Mouse (Mus musculus): ENCODE results near the gene Zfp948. TPM values are rescaled to one million over a fixed set of nuclear protein-coding genes. Genes with fewer than 3 reads are reported as not detected.

Gene Zfp948
- polyA plus RNA-seq, 1 experiment from 2014 or later = 21.3 TPM

DNA sequence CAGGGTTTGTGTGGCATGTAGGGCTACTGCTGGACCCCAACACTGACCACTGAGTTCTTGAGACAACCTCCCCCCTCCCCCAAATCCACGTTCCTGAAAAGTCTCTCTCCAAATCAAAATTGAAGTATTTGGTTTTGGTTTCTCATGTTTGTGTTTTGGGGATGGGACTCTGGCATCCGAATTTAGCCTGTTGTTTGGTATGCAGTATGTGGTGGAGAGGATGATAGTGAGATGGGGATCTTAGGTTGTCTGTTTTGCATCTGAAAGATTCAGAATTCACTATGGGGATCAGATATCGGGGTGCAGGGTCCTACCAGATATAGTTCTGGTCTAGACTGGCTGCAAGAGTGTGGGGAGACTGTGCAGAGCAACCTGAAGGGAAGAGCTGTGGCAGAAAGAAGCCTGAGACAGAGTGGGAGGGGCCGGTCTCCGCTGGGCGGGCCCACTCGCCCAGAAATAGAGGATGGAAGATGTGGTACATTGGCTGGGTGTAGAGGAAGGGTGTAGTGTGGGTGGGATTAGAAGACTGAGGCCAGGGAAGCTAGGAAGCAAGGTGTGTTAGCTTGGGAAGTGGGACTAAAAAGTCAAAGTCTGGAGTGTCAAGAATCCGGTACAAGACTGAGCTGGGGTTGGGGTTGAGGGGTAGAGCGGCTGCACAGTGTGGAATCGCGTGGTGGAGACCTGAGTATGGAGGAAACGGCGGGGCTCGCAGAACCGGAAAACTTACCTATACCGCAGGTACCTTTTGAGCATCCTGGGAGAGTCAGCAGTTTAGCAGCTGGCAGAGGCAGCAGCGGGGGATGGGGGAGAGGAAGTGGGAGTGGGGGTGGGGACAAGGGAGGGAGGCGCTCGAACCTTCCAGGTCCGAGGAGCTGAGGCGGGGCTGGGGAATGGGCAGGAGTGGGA, 31.5 kb upstream of the Zfp948 start, which contains the start of gene Zfp52:
Gene Zfp52 (plus strand): TSS at position 444 of the 906 bp plus-strand sequence.
- ATAC-seq (replicated peaks; ENCODE audit: insufficient number of reproducible peaks, low FRiP score, low TSS enrichment) = peak; percentile 33; the same call in 1 of the 2 replicates
- H3K36me3 ChIP-seq (ENCODE audit: control insufficient read depth, insufficient read depth, low read length) = no peaks in the 10 kb centered on the region
- 2% methylated on average over 21 of the region's 21 CpGs for WGBS (ENCODE audit: insufficient replicate concordance)
- H3K4me3 ChIP-seq (ENCODE audit: low read depth, low read length) = peak within 1 kb of the TSS; percentile 45
- H3K27me3 ChIP-seq (ENCODE audit: control insufficient read depth, insufficient read depth, low read length) = no peaks in the 10 kb centered on the region
- H3K9me3 ChIP-seq (replicated peaks; ENCODE audit: control insufficient read depth, low read length) = no peaks in the 10 kb centered on the region
- 0 out of 2 replicates have a peak within 1 kb of the TSS, but pooled peaks have one; percentile 2 for H3K27ac ChIP-seq (ENCODE audit: low read depth, low read length)
- peak within 1 kb of the TSS; percentile 61 for H3K9ac ChIP-seq (ENCODE audit: low read depth, low read length)
- peak within 1 kb of the TSS; percentile 67 for H3K4me2 ChIP-seq
- peaks cover 4% of the 10 kb centered on the region for H3K4me1 ChIP-seq (ENCODE audit: control insufficient read depth, insufficient read depth, low read length)

GRCm38 (mm10) chr17:21536096-21536495, 30.7 kb upstream of the Zfp948 start:
- Histone ChIP-seq H3K27me3 (ENCODE audit: control insufficient read depth, insufficient read depth, low read length) (no peaks in the 10 kb centered on the region), H3K9me3 (replicated peaks; ENCODE audit: control insufficient read depth, low read length) (no peaks in the 10 kb centered on the region), H3K4me1 (ENCODE audit: control insufficient read depth, insufficient read depth, low read length) (peaks cover 4% of the 10 kb centered on the region), H3K36me3 (ENCODE audit: control insufficient read depth, insufficient read depth, low read length) (no peaks in the 10 kb centered on the region), H3K4me3 (ENCODE audit: low read depth, low read length) (peak overlapping the region; percentile 45), H3K9ac (ENCODE audit: low read depth, low read length) (peak overlapping the region; percentile 61), H3K27ac (ENCODE audit: low read depth, low read length) (no peak overlapping the region), H3K4me2 (peak overlapping the region; percentile 67)
- no peak for ATAC-seq (replicated peaks; ENCODE audit: insufficient number of reproducible peaks, low FRiP score, low TSS enrichment)
- WGBS (ENCODE audit: insufficient replicate concordance) = 36% methylated on average over 7 of the region's 7 CpGs

GRCm38 (mm10) chr17:21536676-21537075, 30.1 kb upstream of the Zfp948 start:
- H3K27me3 ChIP-seq (ENCODE audit: control insufficient read depth, insufficient read depth, low read length) = no peaks in the 10 kb centered on the region
- H3K4me3 ChIP-seq (ENCODE audit: low read depth, low read length) = no peak overlapping the region
- H3K4me1 ChIP-seq (ENCODE audit: control insufficient read depth, insufficient read depth, low read length) = peaks cover 4% of the 10 kb centered on the region
- H3K9ac ChIP-seq (ENCODE audit: low read depth, low read length) = no peak overlapping the region
- H3K36me3 ChIP-seq (ENCODE audit: control insufficient read depth, insufficient read depth, low read length) = no peaks in the 10 kb centered on the region
- no peak overlapping the region for H3K27ac ChIP-seq (ENCODE audit: low read depth, low read length)
- no peak overlapping the region for H3K4me2 ChIP-seq
- 60% methylated on average over 2 of the region's 2 CpGs for WGBS (ENCODE audit: insufficient replicate concordance)
- no peak for ATAC-seq (replicated peaks; ENCODE audit: insufficient number of reproducible peaks, low FRiP score, low TSS enrichment)
- no peaks in the 10 kb centered on the region for H3K9me3 ChIP-seq (replicated peaks; ENCODE audit: control insufficient read depth, low read length)

DNA sequence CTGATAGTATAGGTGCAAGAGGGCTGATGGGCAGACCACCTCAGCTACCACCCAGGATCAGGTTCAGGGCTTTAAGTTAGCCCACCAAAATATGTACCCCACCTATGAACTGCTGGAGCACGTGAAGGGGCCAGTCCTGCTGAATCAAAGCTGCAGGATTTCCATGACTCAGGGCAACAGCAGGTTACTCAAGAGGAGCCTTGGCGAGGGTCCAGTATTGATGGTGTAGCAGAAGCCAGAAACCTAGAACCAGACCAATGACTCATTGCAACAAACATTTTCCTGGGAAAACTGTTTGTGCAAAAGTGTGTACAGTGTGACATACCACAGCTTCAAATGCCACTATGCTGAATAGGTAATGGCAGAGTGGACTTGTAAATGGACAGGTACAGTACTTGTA, 9.0 kb upstream of the Zfp948 start:
- no peak for ATAC-seq (replicated peaks; ENCODE audit: insufficient number of reproducible peaks, low FRiP score, low TSS enrichment)
- 75% methylated on average over 2 of the region's 2 CpGs for WGBS (ENCODE audit: insufficient replicate concordance)
- Histone ChIP-seq H3K4me1 (ENCODE audit: control insufficient read depth, insufficient read depth, low read length) (no peaks in the 10 kb centered on the region), H3K27ac (ENCODE audit: low read depth, low read length) (no peak overlapping the region), H3K4me2 (no peak overlapping the region), H3K4me3 (ENCODE audit: low read depth, low read length) (no peak overlapping the region), H3K36me3 (ENCODE audit: control insufficient read depth, insufficient read depth, low read length) (peaks cover 11% of the 10 kb centered on the region), H3K9ac (ENCODE audit: low read depth, low read length) (no peak overlapping the region), H3K27me3 (ENCODE audit: control insufficient read depth, insufficient read depth, low read length) (no peaks in the 10 kb centered on the region), H3K9me3 (replicated peaks; ENCODE audit: control insufficient read depth, low read length) (no peaks in the 10 kb centered on the region)

GRCm38 (mm10) chr17:21566220-21566619, 588 bp upstream of the Zfp948 start:
- Histone ChIP-seq H3K36me3 (ENCODE audit: control insufficient read depth, insufficient read depth, low read length) (no peaks in the 10 kb centered on the region), H3K9ac (ENCODE audit: low read depth, low read length) (peak overlapping the region; percentile 89), H3K4me2 (peak overlapping the region; percentile 88), H3K27me3 (ENCODE audit: control insufficient read depth, insufficient read depth, low read length) (no peaks in the 10 kb centered on the region), H3K4me1 (ENCODE audit: control insufficient read depth, insufficient read depth, low read length) (0 out of 2 replicates have a peak, but pooled peaks cover 3% of the 10 kb centered on the region), H3K27ac (ENCODE audit: low read depth, low read length) (peak overlapping the region; percentile 95), H3K9me3 (replicated peaks; ENCODE audit: control insufficient read depth, low read length) (no peaks in the 10 kb centered on the region), H3K4me3 (ENCODE audit: low read depth, low read length) (peak overlapping the region; percentile 74)
- WGBS (ENCODE audit: insufficient replicate concordance) = 9% methylated on average over 5 of the region's 5 CpGs
- ATAC-seq (replicated peaks; ENCODE audit: insufficient number of reproducible peaks, low FRiP score, low TSS enrichment) = peak; percentile 70; the same call in 1 of the 2 replicates

DNA sequence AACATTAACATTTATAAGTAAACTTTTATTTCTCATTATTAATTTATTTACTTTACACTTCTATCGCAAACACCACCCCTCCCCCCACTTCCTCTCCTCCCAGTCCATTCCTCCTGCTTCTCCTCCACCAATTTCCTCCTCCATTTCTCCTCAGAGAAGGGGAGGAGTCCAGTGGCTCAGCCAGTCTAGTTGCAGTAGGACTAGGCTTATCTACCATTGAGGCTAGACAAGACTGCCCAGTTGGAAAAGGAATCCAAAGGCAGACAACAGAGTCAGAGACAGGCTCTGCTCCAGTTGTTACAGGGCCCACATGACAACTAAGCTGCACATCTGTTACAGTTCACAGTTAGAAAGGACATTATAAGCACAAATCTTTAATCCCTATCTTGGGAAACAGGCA, 888 bp downstream of the Zfp948 start:
- peak; percentile 39; the same call in 1 of the 2 replicates for ATAC-seq (replicated peaks; ENCODE audit: insufficient number of reproducible peaks, low FRiP score, low TSS enrichment)
- no peak overlapping the region for H3K9ac ChIP-seq (ENCODE audit: low read depth, low read length)
- 41% methylated on average over 1 of the region's 1 CpGs for WGBS (ENCODE audit: insufficient replicate concordance)

GRCm38 (mm10) chr17:21579080-21579479, 12.3 kb downstream of the Zfp948 start:
- WGBS (ENCODE audit: insufficient replicate concordance) = 59% methylated on average over 1 of the region's 1 CpGs
- Histone ChIP-seq H3K27ac (ENCODE audit: low read depth, low read length) (no peak overlapping the region), H3K4me3 (ENCODE audit: low read depth, low read length) (no peak overlapping the region), H3K36me3 (ENCODE audit: control insufficient read depth, insufficient read depth, low read length) (peaks cover 22% of the 10 kb centered on the region), H3K27me3 (ENCODE audit: control insufficient read depth, insufficient read depth, low read length) (no peaks in the 10 kb centered on the region), H3K9me3 (replicated peaks; ENCODE audit: control insufficient read depth, low read length) (no peaks in the 10 kb centered on the region), H3K4me1 (ENCODE audit: control insufficient read depth, insufficient read depth, low read length) (no peaks in the 10 kb centered on the region), H3K9ac (ENCODE audit: low read depth, low read length) (no peak overlapping the region), H3K4me2 (no peak overlapping the region)
- ATAC-seq (replicated peaks; ENCODE audit: insufficient number of reproducible peaks, low FRiP score, low TSS enrichment) = no peak

More for the DNA sequence above, 888 bp downstream of the Zfp948 start:
- H3K36me3 ChIP-seq (ENCODE audit: control insufficient read depth, insufficient read depth, low read length) = no peaks in the 10 kb centered on the region
- H3K9me3 ChIP-seq (replicated peaks; ENCODE audit: control insufficient read depth, low read length) = no peaks in the 10 kb centered on the region
- H3K4me3 ChIP-seq (ENCODE audit: low read depth, low read length) = peak overlapping the region; percentile 19
- H3K27me3 ChIP-seq (ENCODE audit: control insufficient read depth, insufficient read depth, low read length) = no peaks in the 10 kb centered on the region
- 0 out of 2 replicates have a peak, but pooled peaks cover 3% of the 10 kb centered on the region for H3K4me1 ChIP-seq (ENCODE audit: control insufficient read depth, insufficient read depth, low read length)
- no peak overlapping the region for H3K27ac ChIP-seq (ENCODE audit: low read depth, low read length)
- H3K4me2 ChIP-seq = peak overlapping the region; percentile 61

DNA sequence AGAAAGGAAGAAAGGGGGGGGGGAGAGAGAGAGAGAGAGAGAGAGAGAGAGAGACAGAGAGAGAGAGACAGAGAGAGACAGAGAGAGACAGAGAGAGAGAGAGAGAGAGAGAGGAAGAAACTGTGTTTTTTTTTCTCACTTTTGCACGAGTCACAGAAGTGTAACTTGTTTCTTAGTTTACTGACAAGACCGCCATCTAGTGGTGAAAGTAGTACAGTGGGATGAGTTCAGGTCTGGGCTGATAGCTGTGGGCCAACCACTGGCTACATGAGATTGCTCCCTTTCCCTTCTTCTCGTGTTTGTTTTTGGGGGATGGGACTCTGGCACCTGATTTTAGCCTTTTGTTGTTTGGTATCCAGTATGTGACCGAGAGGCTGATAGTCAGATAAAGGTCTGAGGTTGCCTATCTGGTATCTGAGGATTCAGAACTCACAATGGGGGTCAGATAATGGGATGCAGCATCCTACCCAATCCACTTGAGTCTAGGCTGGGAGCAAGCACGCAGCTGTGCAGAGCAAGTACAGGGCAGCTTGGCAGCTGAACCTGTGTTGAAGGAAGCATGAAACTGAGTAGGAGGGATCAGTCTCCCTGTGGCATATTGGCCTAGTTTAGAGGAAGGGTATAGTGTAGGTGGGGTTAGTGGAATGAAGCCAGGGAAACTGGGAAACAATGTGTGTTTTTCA, 12.8 kb downstream of the Zfp948 start:
- Histone ChIP-seq H3K4me1 (ENCODE audit: control insufficient read depth, insufficient read depth, low read length) (no peaks in the 10 kb centered on the region), H3K9me3 (replicated peaks; ENCODE audit: control insufficient read depth, low read length) (no peaks in the 10 kb centered on the region), H3K36me3 (ENCODE audit: control insufficient read depth, insufficient read depth, low read length) (peaks cover 23% of the 10 kb centered on the region), H3K9ac (ENCODE audit: low read depth, low read length) (no peak overlapping the region), H3K4me3 (ENCODE audit: low read depth, low read length) (no peak overlapping the region), H3K27me3 (ENCODE audit: control insufficient read depth, insufficient read depth, low read length) (no peaks in the 10 kb centered on the region), H3K27ac (ENCODE audit: low read depth, low read length) (no peak overlapping the region), H3K4me2 (no peak overlapping the region)
- ATAC-seq (replicated peaks; ENCODE audit: insufficient number of reproducible peaks, low FRiP score, low TSS enrichment) = peak; percentile 69; the same call in 1 of the 2 replicates
- WGBS (ENCODE audit: insufficient replicate concordance) = 16% methylated on average over 5 of the region's 5 CpGs

Data from heart, embryonic 11.5 days (tissue).